Mouse (Mus musculus): ENCODE measurements around the gene Gm853.

Gm853 gene

DNA sequence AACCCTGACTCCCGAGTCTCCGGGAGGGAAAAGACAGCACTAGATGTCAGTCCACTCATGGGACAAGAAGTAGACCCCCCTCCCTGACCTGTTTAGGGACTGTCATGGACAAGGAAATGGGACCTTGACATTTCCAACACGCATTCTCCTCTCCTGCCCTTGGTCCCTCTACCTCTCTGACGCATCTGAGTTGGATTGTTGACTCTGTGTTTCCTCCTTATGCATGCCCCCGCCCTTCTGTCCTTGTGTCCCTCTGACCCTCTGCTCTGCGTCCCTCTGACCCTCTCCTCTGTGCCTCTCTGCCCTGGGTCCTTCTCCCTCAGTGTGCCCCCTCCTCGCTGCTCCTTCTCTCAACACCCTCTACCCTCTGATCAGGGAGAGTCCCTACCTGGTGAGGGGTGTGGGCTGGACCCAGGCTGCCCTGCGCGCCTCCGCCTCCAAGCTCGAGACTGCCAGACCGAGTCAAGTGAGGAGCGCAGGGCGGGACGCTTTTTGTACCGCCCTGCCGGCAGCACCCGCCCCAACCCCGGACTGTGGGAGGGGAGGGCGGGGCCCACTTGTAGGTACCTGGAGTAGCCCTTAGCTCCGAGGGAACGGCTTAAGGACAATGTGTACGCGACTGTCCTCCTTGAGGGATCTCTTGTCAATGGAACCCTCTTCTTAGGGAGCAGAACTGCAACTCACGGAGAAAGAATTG is 47.7 kb downstream of the Gm853 start:
- DNase-seq (ENCODE audit: low read depth, low spot score), result no peak

- DNase-seq (ENCODE audit: low read depth, low spot score), result no peak
These were observed 48.3 kb downstream of the Gm853 start for GRCm38 (mm10) chr4:130173911-130174311.

- DNase-seq (ENCODE audit: low read depth, low spot score), result no peak
These were observed 49.0 kb downstream of the Gm853 start for GRCm38 (mm10) chr4:130173060-130173822.

DNA sequence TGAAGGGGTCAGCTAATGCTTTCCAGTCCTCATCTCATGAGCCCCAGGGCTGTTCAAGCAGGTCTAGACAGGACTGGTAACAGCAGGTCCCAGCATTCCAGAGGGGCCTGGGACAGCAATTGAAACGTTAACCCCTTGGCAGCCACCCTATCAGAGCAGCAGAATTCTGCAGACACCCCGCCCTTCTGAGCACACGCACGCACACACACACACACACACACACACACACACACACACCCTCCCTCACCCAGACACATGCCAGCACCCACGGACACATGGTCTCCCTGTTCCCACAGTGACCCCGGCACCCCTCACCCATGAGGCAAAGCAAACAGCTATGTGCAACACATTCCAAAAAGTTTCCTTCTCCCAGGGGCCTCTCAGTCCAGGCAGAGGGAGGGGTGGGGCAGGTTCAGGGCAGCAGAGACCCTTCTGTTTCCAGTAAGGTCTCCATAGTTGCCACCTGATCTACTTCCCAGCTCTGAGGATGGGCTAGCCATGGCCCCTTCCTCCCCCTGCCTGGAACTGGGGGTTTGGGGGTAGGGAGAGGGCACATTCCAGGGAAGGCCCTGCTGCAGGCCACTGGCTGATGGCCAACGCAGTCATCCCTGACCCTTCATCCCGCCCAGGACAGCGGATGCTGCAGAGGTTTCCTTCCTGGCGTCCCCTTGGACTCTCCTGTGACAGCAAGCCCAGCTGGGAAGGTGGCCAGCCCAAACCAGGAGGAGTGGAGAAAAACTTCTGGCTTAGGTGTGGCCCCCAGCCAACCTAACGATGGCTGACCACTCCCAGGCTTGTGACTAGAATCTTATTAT is 50.0 kb downstream of the Gm853 start:
- no peak for DNase-seq (ENCODE audit: low read depth, low spot score)

DNA sequence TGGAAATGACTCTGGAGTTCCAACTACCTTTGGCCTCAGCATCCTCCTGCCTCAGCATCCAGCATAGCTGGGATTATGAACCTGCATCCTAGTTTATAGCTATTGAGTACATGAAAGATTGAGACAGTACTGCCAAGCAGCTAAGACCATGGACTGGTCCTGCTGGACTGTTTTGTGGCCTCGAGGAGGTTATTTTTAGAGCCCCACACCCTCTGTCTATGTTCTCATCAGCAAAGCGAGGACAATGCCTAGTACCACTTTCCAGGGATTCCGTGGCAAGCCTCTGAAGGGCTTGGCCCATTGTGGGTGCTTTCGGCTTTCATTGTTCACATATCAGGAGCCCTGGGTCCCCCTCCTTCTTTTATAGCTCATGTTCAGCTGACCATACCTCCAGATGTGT is 51.8 kb downstream of the Gm853 start:
- DNase-seq (ENCODE audit: low read depth, low spot score), result no peak

DNA sequence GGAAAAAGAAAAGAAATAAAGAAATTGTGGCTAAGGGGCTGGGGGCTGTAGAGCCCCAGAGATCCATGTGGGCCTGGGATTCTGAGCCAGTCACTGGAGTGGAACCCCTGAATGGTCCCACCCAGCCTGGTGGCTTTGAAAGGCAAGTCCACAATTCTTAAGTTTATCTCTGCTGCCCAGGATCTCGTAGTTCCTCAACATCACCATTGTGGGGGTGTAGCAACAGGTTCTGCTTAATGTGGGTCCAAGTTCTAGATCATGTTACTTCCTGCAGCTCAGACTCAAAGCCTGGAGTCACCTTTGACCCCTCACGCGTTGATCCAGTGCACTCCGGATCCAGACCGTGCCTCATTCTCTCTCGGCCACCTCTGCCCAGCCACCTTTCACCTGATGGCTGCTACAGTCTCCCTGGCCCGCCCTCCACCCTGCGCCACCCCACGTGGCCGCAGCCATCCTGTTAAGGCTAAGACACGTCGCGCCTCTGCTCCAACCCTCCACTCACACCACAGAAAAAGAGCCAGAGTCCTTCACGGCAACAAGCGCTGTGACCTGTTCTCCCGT is 52.7 kb downstream of the Gm853 start:
- no peak for DNase-seq (ENCODE audit: low read depth, low spot score)

DNA sequence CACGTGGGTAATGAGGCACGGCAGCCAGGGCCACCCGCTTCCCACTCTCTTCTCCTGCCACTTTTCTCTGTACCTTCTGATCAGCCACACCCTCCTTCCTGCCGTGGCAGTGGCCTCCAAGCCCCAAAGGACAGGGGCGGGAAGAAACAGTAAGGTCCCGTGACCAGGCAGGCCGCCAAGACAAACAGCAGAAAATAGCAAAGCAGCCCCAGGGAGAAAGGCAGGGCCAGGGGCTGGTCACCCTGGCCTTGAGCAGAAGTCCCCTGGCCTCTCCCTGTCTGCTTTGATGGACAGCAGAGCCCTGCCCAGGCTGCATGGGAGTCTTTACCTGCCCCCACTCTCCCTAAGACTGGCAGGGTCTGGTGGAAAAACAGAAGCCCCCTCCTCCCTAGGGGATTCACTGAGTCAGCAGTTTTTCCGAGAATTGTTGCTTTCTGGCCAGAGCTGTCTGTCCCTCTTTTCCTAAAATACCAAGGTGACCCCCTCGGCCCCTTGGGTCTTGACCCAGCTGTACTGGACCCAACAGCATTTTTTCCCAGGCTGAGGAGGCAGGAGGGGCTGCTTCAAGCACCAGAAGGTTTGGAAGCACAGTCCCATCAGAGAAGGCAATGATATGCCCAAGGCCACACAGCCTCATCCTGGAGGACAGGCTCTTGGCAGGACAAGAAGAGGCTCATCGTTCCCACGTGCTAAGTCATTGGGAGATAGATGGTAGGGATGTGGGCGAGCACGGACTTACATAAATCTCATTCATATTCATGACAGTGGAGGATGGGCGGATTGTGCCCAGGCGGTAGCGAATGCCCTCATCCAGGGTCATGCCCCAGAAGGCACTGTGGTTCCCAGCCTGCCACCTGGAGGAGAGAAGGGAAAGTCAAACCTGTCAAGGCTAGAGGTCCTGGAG is 53.7 kb downstream of the Gm853 start:
- no peak for DNase-seq (ENCODE audit: low read depth, low spot score)

GRCm38 (mm10) chr4:130167814-130168213 is 54.4 kb downstream of the Gm853 start:
- no peak for DNase-seq (ENCODE audit: low read depth, low spot score)

- no peak for DNase-seq (ENCODE audit: low read depth, low spot score)
These were observed 54.9 kb downstream of the Gm853 start for GRCm38 (mm10) chr4:130167321-130167720.

GRCm38 (mm10) chr4:130166592-130166991 is 55.6 kb downstream of the Gm853 start:
- no peak for DNase-seq (ENCODE audit: low read depth, low spot score)

- no peak for DNase-seq (ENCODE audit: low read depth, low spot score)
These were observed 56.1 kb downstream of the Gm853 start for GRCm38 (mm10) chr4:130166061-130166460.

GRCm38 (mm10) chr4:130164121-130164520 is 58.1 kb downstream of the Gm853 start:
- DNase-seq (ENCODE audit: low read depth, low spot score), result no peak

- DNase-seq (ENCODE audit: low read depth, low spot score), result no peak
These were observed 58.8 kb downstream of the Gm853 start for GRCm38 (mm10) chr4:130163391-130163861.

- no peak for DNase-seq (ENCODE audit: low read depth, low spot score)
These were observed 60.9 kb downstream of the Gm853 start for GRCm38 (mm10) chr4:130161349-130161748.
